Mouse (Mus musculus) gastrocnemius, adult 18-20 months (tissue): Measurements from ENCODE around the gene Lefty1. TPM values are rescaled to one million over a fixed set of nuclear protein-coding genes. Genes with fewer than 3 reads are reported as not detected.
"Not testable (repeated sequence)": the region's sequence is repeated elsewhere in the genome, so short reads cannot be mapped to it uniquely, and the experiment has no call there.

Source experiments
- DNase-seq: peaks from one replicate; pipeline ENCODE4 v3.0.0; 2021; ENCODE audit warnings: low spot score
- long read RNA-seq, 2 experiments: library from polyadenylated mRNA; stranded (forward); transcript quantifications; one replicate each; pipeline ENCODE4 v2.0.0; 2021
- total RNA-seq, 2 experiments: library from RNA; stranded (reverse); gene quantifications; 2 replicates each; pipeline ENCODE4 v1.2.3; 2021

The Lefty1 gene
- under 1 TPM; 0.23 to 0.26 TPM for total RNA-seq
- long read RNA-seq, experiment 1, result 0 reads
- long read RNA-seq, experiment 2, result 0 reads

GRCm38 (mm10) chr1:180934467-180935419 lies at the start of gene Lefty1:
Gene Lefty1, plus strand, starts transcription at chr1:180935022.
- DNase-seq, result no peak

- peak; percentile 92 for DNase-seq
These were observed 46.2 kb upstream of the Lefty1 start for GRCm38 (mm10) chr1:180888556-180889042.

DNA sequence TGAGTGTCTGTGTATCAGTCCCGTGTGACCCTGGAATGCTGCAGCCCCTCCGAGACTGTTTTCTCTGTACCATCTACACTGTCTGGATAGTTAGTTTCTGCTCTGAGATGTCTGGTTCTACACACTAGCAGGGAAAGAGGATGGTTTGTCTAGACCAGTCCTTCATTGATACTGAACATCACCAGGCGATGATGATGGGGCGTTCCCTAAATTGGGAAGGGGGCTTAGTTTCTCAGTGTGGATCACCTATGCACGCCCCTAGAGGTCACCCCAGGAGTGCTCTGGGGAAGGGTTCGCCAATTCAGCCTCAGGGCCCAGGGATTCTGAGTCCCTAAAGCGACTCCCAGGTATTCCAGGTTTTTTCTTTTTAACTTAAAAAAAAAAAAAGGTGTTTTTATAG lies 45.6 kb upstream of the Lefty1 start:
- DNase-seq, result no peak

DNA sequence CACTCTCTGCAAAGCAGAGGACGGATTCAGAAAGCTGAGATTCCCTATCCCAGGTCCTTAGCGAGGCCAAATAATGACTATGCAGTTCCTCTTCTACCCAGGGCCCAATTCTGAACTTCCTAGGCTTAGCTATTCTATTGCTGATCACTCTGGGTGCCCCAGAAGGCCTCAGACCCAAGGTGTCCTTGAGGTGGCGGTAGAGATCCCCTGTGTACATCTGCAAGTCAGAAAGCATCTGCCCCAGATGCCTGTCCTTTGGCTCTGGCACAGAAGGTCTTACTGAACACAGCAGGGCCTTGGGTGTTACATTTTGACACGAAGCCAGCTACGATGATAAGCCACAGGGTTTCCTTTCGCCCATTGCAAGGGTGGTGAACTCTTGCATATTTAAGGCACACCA lies 45.0 kb upstream of the Lefty1 start:
- no peak for DNase-seq

- no peak for DNase-seq
These were observed 42.0 kb upstream of the Lefty1 start, which contains the start of gene Lefty2 for GRCm38 (mm10) chr1:180892808-180893207. Gene Lefty2, plus strand, starts transcription at chr1:180893108.

DNA sequence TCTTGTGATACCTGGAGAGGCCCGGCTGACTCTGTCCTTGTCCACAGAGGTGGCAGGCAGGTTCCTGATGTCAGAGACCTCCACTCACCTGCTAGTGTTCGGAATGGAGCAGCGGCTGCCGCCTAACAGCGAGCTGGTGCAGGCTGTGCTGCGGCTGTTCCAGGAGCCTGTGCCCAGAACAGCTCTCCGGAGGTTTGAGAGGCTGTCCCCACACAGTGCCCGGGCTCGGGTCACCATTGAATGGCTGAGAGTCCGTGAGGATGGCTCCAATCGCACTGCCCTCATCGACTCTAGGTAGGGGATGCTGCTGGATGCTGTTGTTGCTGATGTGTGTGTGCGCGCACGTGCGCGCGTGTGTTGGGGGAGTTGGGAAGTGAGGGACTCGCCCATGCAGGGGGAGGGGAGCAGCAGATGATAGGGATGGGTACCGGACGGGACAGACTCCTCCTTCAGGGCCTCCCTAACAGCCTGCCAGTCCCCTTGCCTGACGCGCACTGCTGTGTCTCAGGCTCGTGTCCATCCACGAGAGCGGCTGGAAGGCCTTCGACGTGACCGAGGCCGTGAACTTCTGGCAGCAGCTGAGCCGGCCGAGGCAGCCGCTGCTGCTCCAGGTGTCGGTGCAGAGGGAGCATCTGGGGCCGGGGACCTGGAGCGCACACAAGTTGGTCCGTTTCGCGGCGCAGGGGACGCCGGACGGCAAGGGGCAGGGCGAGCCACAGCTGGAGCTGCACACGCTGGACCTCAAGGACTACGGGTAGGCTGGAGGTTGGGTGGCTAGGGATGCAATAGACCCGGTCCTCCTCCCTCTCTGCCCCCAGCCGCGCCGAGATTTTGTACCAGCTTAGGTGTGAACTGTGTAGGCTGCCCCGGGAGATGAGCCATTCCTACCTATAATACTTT lies 40.5 kb upstream of the Lefty1 start:
- not testable (repeated sequence) for DNase-seq

GRCm38 (mm10) chr1:180901107-180901506 lies 33.7 kb upstream of the Lefty1 start:
- DNase-seq, result peak; percentile 58

- DNase-seq, result no peak
These were observed 31.9 kb upstream of the Lefty1 start for GRCm38 (mm10) chr1:180902915-180903314.

DNA sequence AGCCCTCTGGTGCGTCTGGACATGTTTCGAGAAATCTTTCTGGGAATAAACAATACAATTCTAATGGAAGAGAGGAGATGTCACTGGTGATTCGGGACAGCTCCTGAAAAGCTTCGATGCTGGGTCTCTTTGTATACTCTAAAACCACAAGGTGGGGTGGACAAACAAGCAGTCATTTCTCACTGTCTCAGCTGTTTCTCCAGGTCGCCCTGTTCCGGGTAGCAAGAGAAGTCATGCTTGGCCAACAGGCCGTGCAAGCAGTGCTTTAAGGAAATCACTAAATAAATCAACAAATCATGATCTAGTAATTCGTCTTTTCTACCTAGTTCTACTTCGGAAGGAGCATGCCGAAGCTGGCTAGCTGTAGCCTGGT lies 31.2 kb upstream of the Lefty1 start:
- no peak for DNase-seq

DNA sequence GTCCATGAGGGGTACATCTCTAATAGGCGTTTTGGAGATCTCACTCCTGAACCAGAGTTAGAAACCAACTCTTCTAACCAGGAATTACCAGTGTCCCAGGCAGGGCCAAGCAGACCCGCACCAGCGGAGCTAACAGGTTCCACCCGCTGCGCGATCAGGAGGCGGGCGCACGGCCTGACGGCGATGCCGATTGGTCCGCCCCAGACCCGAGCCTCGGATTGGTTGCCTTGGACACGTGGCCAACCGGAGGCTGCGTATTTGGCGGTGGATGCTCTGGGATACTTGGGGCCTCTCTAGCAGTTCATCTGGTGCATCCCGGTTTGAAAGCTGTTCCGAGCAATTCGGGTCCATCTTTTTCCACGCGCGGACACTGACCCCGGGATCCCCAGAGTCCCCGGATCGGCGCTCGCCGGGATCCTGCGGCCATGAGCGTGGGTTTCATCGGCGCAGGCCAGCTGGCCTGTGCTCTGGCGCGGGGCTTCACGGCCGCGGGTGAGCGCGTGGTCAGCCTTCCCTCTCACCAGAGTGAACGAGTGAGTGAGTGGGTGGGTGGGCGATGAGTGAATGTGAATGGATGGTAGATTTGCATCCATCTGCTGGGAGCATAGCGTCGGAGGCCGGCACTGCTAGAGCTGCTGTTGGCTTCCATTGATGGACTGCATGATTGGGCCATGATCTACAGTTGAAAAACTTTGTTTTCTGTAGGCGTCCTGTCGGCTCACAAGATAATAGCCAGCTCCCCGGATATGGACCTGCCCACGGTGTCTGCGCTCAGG lies 30.6 kb upstream of the Lefty1 start, which contains the start of gene Pycr2:
Gene Pycr2 (plus strand): TSS at position 255 of the 776 bp plus-strand sequence.
- DNase-seq, result peak; percentile 94

DNA sequence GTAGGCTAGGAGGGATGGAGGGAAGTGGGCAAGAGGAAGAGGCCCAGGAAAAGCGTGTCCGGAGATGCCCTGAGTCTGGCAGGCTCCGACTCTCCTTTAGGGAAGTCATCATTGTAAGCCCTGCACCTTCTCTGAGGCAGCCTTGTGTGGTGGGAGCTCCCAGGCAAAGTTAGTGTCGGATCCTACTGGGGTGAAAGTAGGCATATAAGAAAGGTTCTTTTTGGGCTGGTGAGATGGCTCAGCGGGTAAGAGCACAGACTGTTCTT lies 30.1 kb upstream of the Lefty1 start:
- no peak for DNase-seq

- DNase-seq, result no peak
These were observed 29.5 kb upstream of the Lefty1 start for GRCm38 (mm10) chr1:180905307-180905706.

DNA sequence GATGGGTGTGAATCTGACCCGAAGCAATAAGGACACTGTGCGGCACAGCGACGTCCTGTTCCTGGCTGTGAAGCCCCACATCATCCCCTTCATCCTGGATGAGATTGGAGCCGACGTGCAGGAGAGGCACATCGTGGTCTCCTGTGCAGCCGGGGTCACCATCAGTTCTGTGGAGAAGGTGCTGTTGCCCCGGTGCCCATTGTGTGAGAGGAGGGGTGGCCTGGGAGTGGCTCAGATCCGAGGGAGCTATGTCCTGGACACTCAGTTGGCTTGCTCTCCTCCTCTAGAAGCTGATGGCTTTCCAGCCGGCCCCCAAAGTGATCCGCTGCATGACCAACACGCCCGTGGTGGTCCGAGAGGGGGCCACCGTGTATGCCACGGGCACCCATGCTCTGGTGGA lies 28.9 kb upstream of the Lefty1 start:
- DNase-seq, result no peak

DNA sequence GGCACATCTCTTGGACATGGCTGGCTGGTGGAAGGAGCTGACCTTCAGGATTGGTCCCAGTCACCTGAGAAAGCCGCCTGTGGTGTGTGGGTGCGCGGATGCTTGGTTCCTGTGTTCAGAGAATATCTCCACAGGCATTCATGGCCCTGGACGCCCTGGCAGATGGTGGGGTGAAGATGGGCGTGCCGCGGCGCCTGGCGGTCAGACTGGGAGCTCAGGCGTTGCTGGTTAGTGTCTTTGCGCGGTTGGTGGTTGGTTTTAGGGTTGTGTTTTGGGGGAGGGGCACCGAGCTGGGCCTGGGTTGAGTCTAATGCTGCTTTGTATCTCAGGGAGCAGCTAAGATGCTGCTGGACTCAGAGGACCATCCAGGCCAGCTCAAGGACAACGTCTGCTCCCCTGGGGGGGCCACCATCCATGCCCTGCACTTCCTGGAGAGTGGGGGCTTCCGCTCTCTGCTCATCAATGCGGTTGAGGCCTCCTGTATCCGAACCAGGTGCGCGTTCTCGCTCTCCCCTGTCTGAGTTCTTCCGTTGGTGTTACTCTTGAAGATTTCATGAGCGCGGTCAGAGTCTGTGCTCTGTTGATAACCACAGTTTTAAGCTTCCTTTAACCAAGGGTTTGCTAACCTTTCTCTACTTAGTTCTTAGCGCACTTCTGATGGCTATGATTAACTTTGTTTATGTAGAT lies 28.2 kb upstream of the Lefty1 start:
- no peak for DNase-seq

GRCm38 (mm10) chr1:180911138-180911537 lies 23.7 kb upstream of the Lefty1 start:
- no peak for DNase-seq

DNA sequence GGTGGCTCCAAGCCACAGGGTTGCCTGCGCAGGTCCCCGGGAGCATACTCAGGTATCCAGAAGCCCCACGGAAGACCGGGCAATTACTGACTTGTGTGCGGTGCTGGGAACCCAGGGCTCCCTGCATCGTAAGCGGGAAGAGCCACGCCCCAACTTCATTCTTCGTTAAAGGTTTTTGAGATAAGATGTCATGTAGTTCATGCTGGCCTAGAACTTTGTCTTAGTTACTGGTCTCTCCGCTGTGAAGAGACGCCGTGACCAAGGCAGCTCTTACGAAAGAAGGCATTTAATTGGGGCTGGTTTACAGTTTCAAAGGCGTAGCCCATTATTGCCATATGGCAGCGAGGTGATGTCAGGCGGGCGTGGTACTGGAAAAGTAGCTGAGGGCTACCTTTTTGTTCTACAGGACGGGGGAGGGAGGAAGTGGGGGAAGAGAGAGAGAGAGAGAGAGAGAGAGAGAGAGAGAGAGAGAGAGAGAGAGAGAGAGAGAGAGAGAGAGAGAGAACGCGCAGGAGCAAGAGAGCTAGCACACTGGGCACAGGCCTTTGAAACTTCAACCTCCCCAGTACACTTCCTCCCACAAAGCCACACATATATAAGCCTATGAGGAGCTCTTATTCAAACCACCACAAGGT lies 23.1 kb upstream of the Lefty1 start:
- DNase-seq, result no peak

DNA sequence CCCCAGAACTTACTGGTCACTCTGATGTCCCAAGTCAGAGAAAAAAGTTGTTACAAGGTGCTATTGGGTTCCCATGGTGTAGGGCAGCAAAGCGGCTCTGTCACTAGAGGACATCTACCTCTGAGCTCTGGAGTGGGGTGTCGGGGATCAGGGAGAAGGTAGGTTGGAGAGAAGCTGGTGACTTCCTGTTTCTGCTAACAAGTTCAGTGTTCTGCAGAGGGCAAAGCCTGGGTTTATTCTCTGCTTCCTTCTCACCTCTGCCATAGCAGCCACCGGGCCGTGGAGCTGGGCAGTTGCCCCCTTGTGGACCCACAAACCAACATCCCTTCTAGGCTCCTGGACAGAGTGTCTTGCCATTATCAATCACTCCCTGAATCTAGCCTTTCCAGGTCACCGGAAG lies 22.0 kb upstream of the Lefty1 start:
- DNase-seq, result no peak

DNA sequence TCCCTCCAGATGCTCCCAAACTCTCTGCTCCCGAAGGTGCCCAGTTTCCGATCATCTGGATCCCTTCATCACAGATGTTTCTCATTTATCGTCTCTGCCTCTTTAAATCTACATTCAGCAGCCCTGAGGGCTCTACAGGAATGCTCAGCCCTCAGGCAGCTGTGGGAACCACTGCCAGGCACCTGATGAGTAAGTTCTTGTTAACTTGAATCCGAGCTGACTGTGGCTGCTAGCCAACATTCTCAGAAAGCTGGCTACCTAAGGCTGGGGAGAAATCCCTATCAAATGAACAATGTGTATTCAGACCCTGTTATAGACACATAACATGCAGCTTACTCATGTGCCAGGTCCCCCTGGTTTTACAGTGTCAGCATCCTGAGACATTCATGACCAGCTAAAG lies 21.0 kb upstream of the Lefty1 start:
- DNase-seq, result no peak

GRCm38 (mm10) chr1:180916425-180916824 lies 18.4 kb upstream of the Lefty1 start:
- DNase-seq, result no peak

DNA sequence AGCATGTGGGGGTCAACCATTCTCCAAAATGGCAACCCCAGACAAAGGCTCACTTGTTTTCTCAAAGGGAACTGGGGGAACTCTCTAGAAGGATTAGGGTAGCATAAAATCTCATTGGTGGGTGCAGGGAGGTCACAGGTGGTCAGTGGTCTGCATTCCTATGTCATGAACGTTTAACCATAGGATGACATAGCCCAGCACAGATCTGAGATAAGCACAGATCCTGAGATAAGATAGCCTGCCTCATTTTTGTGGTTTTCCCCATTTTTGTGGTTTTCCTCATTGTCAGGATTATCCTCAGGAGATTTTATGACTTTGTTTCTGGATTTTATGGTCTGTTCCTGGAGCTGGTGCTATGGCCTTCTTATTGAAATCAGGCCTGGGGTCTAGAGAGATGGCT lies 17.8 kb upstream of the Lefty1 start:
- DNase-seq, result no peak
